ENCODE assay signal across 9 mouse cellular contexts in genomic region chr14:23575951-23576350, GRCm38 (mm10).
DNase-seq lines count a peak whose midpoint lies in the region; ATAC-seq and TF ChIP-seq lines count a peak whose summit lies in the region.
"Had no signal": no experiment of that assay in that cellular context is flagged by ENCODE, and none has a peak within 500 bp of the region (broad histone marks: within the 10 kb centered on the region; RNA-seq: fewer than 3 reads in every experiment).

No protein-coding gene starts in this region.

- no peak for TF ChIP-seq POLR2A in kidney, adult 2 months (IDR thresholded peaks at IDR 0.05; ENCODE audit: low read depth, low read length)
- TF ChIP-seq POLR2A in thymus, adult 2 months (IDR thresholded peaks at IDR 0.05; ENCODE audit: control insufficient read depth, extremely low read depth, insufficient read depth, low read length, poor library complexity), result no peak

- WGBS in kidney, adult 2 months, result 3% methylated on average over 2 of the region's 2 CpGs
- WGBS in kidney, embryonic 14.5 days, result 3% methylated on average over 2 of the region's 2 CpGs
- WGBS in thymus, adult 2 months, result 5% methylated on average over 2 of the region's 2 CpGs

- H3K4me3 ChIP-seq in kidney, adult 2 months (ENCODE audit: insufficient read depth, low read depth, low read length), result no peak overlapping the region
- H3K4me3 ChIP-seq in kidney, embryonic 14.5 days (ENCODE audit: low read length), result no peak overlapping the region
- no peak overlapping the region for H3K4me3 ChIP-seq in thymus, adult 2 months (ENCODE audit: control insufficient read depth, insufficient read depth, low read length)
- H3K4me3 ChIP-seq: myocyte had no signal

- no peaks in the 10 kb centered on the region; the same call in 1 of the 2 replicates for H3K27me3 ChIP-seq in kidney, adult 2 months (replicated peaks; ENCODE audit: control insufficient read depth, insufficient read depth, low read length)
- no peaks in the 10 kb centered on the region for H3K27me3 ChIP-seq in kidney, embryonic 14.5 days (ENCODE audit: control insufficient read depth, insufficient read depth, low read length)
- no peaks in the 10 kb centered on the region for H3K27me3 ChIP-seq in thymus, adult 2 months (ENCODE audit: control insufficient read depth, insufficient read depth, low read length)

- intact Hi-C loops in left cerebral cortex, postnatal 4 days (cut with DNase I), result no loop called here

- H3K27ac ChIP-seq in kidney, adult 2 months (ENCODE audit: insufficient read depth, low read depth, low read length), result no peak overlapping the region
- no peak overlapping the region for H3K27ac ChIP-seq in kidney, embryonic 14.5 days (ENCODE audit: low read depth, low read length)
- no peak overlapping the region for H3K27ac ChIP-seq in thymus, adult 2 months (ENCODE audit: control insufficient read depth, insufficient read depth, low read length)

- DNase-seq in kidney, adult 2 months, result peak; percentile 28
- DNase-seq in Muller cell, postnatal 12 days (ENCODE audit: inconsistent ontology term), result peak; percentile 35
- peak; percentile 40 for DNase-seq in embryo, embryonic 9.5 days (ENCODE audit: extremely low spot score)
- peak; percentile 32 for DNase-seq in left cerebral cortex, postnatal 4 days
- DNase-seq in testis, postnatal 10 days (ENCODE audit: low spot score), result peak; percentile 50
- DNase-seq in thymus, adult 2 months, result no peak

- no peak overlapping the region for H3K9ac ChIP-seq in kidney, embryonic 14.5 days (ENCODE audit: low read depth, low read length)

- H3K36me3 ChIP-seq in kidney, adult 2 months (ENCODE audit: control insufficient read depth, insufficient read depth, low read length), result no peaks in the 10 kb centered on the region
- H3K36me3 ChIP-seq in kidney, embryonic 14.5 days (ENCODE audit: control insufficient read depth, insufficient read depth, low read length), result no peaks in the 10 kb centered on the region
- no peaks in the 10 kb centered on the region for H3K36me3 ChIP-seq in thymus, adult 2 months (ENCODE audit: control insufficient read depth, insufficient read depth, low read length)

- no peak; the same call in 1 of the 2 replicates for TF ChIP-seq CTCF in kidney, adult 2 months (conservative IDR thresholded peaks at IDR 0.05; ENCODE audit: insufficient read depth, insufficient read length, low read depth, low read length)
- TF ChIP-seq CTCF in thymus, adult 2 months (IDR thresholded peaks at IDR 0.05; ENCODE audit: borderline replicate concordance, control insufficient read depth, extremely low read depth, insufficient read depth, low read length, poor library complexity), result no peak

- H3K4me1 ChIP-seq in kidney, adult 2 months (ENCODE audit: control insufficient read depth, insufficient read depth, low read length), result no peaks in the 10 kb centered on the region
- H3K4me1 ChIP-seq in kidney, embryonic 14.5 days (ENCODE audit: control insufficient read depth, insufficient read depth, low read length), result no peaks in the 10 kb centered on the region
- no peaks in the 10 kb centered on the region for H3K4me1 ChIP-seq in thymus, adult 2 months (replicated peaks; ENCODE audit: control insufficient read depth, insufficient read depth, low read length)

- ATAC-seq in kidney, embryonic 14.5 days (ENCODE audit: low FRiP score, low TSS enrichment), result no peak
- no peak for ATAC-seq in megakaryocyte, adult 5-6 weeks (ENCODE audit: poor library complexity, severe bottlenecking)

- no peak overlapping the region for H3K4me2 ChIP-seq in kidney, embryonic 14.5 days (replicated peaks; ENCODE audit: low read depth, low read length)

- H3K9me3 ChIP-seq in kidney, embryonic 14.5 days (ENCODE audit: control insufficient read depth, low read length), result no peaks in the 10 kb centered on the region
